Mouse (Mus musculus) heart, embryonic 12.5 days (tissue): ENCODE results near the gene Rasal2. TPM values are rescaled to one million over a fixed set of nuclear protein-coding genes. Genes with fewer than 3 reads are reported as not detected.

ENCODE experiments used
- ATAC-seq: fragments of 200-750 bp; cut with Nextera tagmentation; 2 replicates; pipeline ENCODE4 v1.8.0; 2017; ENCODE audit warnings: moderate TSS enrichment, moderate library complexity; ENCODE audit not compliant: insufficient number of reproducible peaks, low FRiP score
- H3K27ac ChIP-seq: fragments of 300-500 bp; sonication (generic); 2 replicates; pipeline ENCODE4 v1.5.1; 2016; ENCODE audit warnings: mild to moderate bottlenecking, moderate library complexity; ENCODE audit not compliant: poor library complexity, severe bottlenecking
- H3K27me3 ChIP-seq: fragments of 300-500 bp; sonication (generic); replicated peaks from 2 replicates; pipeline ENCODE4 v1.6.1; 2016; ENCODE audit warnings: mild to moderate bottlenecking, moderate library complexity
- H3K36me3 ChIP-seq: fragments of 300-500 bp; sonication (generic); 2 replicates; pipeline ENCODE4 v1.6.1; 2016; ENCODE audit warnings: mild to moderate bottlenecking, moderate library complexity
- H3K4me1 ChIP-seq: fragments of 300-500 bp; sonication (generic); replicated peaks from 2 replicates; pipeline ENCODE4 v1.6.1; 2016; ENCODE audit warnings: mild to moderate bottlenecking
- H3K4me2 ChIP-seq: fragments of 300-500 bp; sonication (generic); 2 replicates; pipeline ENCODE4 v1.6.1; 2016; ENCODE audit warnings: mild to moderate bottlenecking, moderate library complexity
- H3K4me3 ChIP-seq: fragments of 300-500 bp; sonication (generic); 2 replicates; pipeline ENCODE4 v1.5.1; 2016; ENCODE audit warnings: mild to moderate bottlenecking
- H3K9ac ChIP-seq: fragments of 300-500 bp; sonication (generic); 2 replicates; pipeline ENCODE4 v1.6.1; 2016; ENCODE audit warnings: mild to moderate bottlenecking, moderate library complexity
- H3K9me3 ChIP-seq: fragments of 300-500 bp; sonication (generic); replicated peaks from 2 replicates; pipeline ENCODE4 v1.6.1; 2016; ENCODE audit warnings: mild to moderate bottlenecking, moderate library complexity
- WGBS: fragments of 180-500 bp; shearing (Covaris S2); methylation state at CpG from one replicate; pipeline ENCODE4 v1.1.7; 2016; 5-methylcytosine and 5-hydroxymethylcytosine counted together
- polyA plus RNA-seq: library from polyadenylated mRNA; unstranded; fragments of >200 nt; fragmentation: Nextera tagmentation; extraction: Ambion mirVana; gene quantifications from 2 replicates; pipeline ENCODE4 v1.2.1, GENCODE M21; 2016

Rasal2 gene
- polyA plus RNA-seq, 1 experiment from 2014 or later, result 20.4 TPM

DNA sequence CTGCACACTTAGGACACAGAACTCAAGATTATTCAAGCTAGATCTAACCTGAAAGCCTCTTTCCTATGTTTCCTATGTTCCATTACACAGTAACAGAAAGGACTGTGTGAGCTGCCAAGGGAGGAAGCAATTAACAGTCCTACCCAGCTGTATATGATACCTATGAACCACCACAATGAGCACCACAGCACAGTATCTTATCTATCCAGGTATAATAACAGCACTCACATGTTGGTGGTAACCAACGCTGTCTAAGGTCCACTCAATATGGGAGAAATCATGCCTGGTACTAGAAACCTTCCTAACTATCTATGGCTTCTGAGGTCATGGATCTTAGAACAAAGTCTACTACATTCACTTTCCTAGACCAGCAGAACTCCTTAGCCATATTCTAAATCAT is 89.3 kb downstream of the Rasal2 start:
- H3K4me1 ChIP-seq, result no peaks in the 10 kb centered on the region
- WGBS, result 71% methylated on average over 1 of the region's 1 CpGs
- H3K27me3 ChIP-seq, result no peaks in the 10 kb centered on the region
- ATAC-seq, result no peak
- no peak overlapping the region for H3K27ac ChIP-seq
- H3K9me3 ChIP-seq, result no peaks in the 10 kb centered on the region
- H3K9ac ChIP-seq, result no peak overlapping the region
- no peaks in the 10 kb centered on the region for H3K36me3 ChIP-seq
- H3K4me3 ChIP-seq, result no peak overlapping the region
- no peak overlapping the region for H3K4me2 ChIP-seq

- H3K4me1 ChIP-seq, result no peaks in the 10 kb centered on the region
- no peaks in the 10 kb centered on the region for H3K36me3 ChIP-seq
- no peak overlapping the region for H3K27ac ChIP-seq
- no peak overlapping the region for H3K4me2 ChIP-seq
- no peak for ATAC-seq
- WGBS, result 89% methylated on average over 4 of the region's 4 CpGs
- no peaks in the 10 kb centered on the region for H3K27me3 ChIP-seq
- H3K9ac ChIP-seq, result no peak overlapping the region
- no peak overlapping the region for H3K4me3 ChIP-seq
- H3K9me3 ChIP-seq, result no peaks in the 10 kb centered on the region
Measured at GRCm38 (mm10) chr1:157318896-157319295, 93.5 kb downstream of the Rasal2 start.

- 54% methylated on average over 1 of the region's 1 CpGs for WGBS
- H3K27me3 ChIP-seq, result no peaks in the 10 kb centered on the region
- H3K9me3 ChIP-seq, result no peaks in the 10 kb centered on the region
- no peak for ATAC-seq
- no peaks in the 10 kb centered on the region for H3K36me3 ChIP-seq
- no peak overlapping the region for H3K9ac ChIP-seq
- no peaks in the 10 kb centered on the region for H3K4me1 ChIP-seq
- H3K27ac ChIP-seq, result no peak overlapping the region
- no peak overlapping the region for H3K4me2 ChIP-seq
- no peak overlapping the region for H3K4me3 ChIP-seq
Measured at GRCm38 (mm10) chr1:157301266-157301665, 111.1 kb downstream of the Rasal2 start.

- Histone ChIP-seq H3K4me3 (no peak overlapping the region), H3K9me3 (no peaks in the 10 kb centered on the region), H3K4me2 (no peak overlapping the region), H3K36me3 (no peaks in the 10 kb centered on the region), H3K9ac (no peak overlapping the region), H3K27me3 (no peaks in the 10 kb centered on the region), H3K27ac (no peak overlapping the region), H3K4me1 (no peaks in the 10 kb centered on the region; the same call in 1 of the 2 replicates)
- 83% methylated on average over 2 of the region's 2 CpGs for WGBS
- no peak for ATAC-seq
Measured at GRCm38 (mm10) chr1:157299559-157299958, 112.8 kb downstream of the Rasal2 start.

- Histone ChIP-seq H3K9me3 (no peaks in the 10 kb centered on the region), H3K27ac (no peak overlapping the region), H3K4me1 (no peaks in the 10 kb centered on the region; the same call in 1 of the 2 replicates), H3K4me3 (no peak overlapping the region), H3K9ac (no peak overlapping the region), H3K27me3 (no peaks in the 10 kb centered on the region), H3K4me2 (no peak overlapping the region), H3K36me3 (no peaks in the 10 kb centered on the region)
- no peak for ATAC-seq
- WGBS, result 70% methylated on average over 2 of the region's 2 CpGs
Measured at GRCm38 (mm10) chr1:157298990-157299389, 113.4 kb downstream of the Rasal2 start.

- no peak overlapping the region for H3K4me2 ChIP-seq
- H3K4me1 ChIP-seq, result no peaks in the 10 kb centered on the region; the same call in 1 of the 2 replicates
- no peak overlapping the region for H3K4me3 ChIP-seq
- no peaks in the 10 kb centered on the region for H3K9me3 ChIP-seq
- ATAC-seq, result no peak
- H3K9ac ChIP-seq, result no peak overlapping the region
- no peaks in the 10 kb centered on the region for H3K36me3 ChIP-seq
- no peak overlapping the region for H3K27ac ChIP-seq
- WGBS, result 59% methylated on average over 1 of the region's 1 CpGs
- no peaks in the 10 kb centered on the region for H3K27me3 ChIP-seq
Measured at GRCm38 (mm10) chr1:157297137-157297536, 115.3 kb downstream of the Rasal2 start.

GRCm38 (mm10) chr1:157295868-157296267 is 116.5 kb downstream of the Rasal2 start:
- Histone ChIP-seq H3K9me3 (no peaks in the 10 kb centered on the region), H3K4me2 (no peak overlapping the region), H3K27me3 (no peaks in the 10 kb centered on the region), H3K9ac (no peak overlapping the region), H3K27ac (no peak overlapping the region), H3K4me1 (peaks cover 2% of the 10 kb centered on the region; the same call in 1 of the 2 replicates), H3K4me3 (no peak overlapping the region), H3K36me3 (no peaks in the 10 kb centered on the region)
- ATAC-seq, result no peak
- 91% methylated on average over 3 of the region's 3 CpGs for WGBS

GRCm38 (mm10) chr1:157290173-157290572 is 122.2 kb downstream of the Rasal2 start:
- Histone ChIP-seq H3K36me3 (no peaks in the 10 kb centered on the region), H3K4me1 (0 out of 2 replicates have a peak, but pooled peaks cover 5% of the 10 kb centered on the region), H3K27me3 (no peaks in the 10 kb centered on the region), H3K9ac (no peak overlapping the region), H3K27ac (no peak overlapping the region), H3K9me3 (no peaks in the 10 kb centered on the region), H3K4me3 (no peak overlapping the region), H3K4me2 (no peak overlapping the region)
- ATAC-seq, result no peak
- WGBS, result 52% methylated on average over 2 of the region's 2 CpGs

GRCm38 (mm10) chr1:157289251-157289650 is 123.1 kb downstream of the Rasal2 start:
- Histone ChIP-seq H3K9me3 (no peaks in the 10 kb centered on the region), H3K4me2 (no peak overlapping the region), H3K27me3 (no peaks in the 10 kb centered on the region), H3K9ac (no peak overlapping the region), H3K4me1 (0 out of 2 replicates have a peak, but pooled peaks cover 5% of the 10 kb centered on the region), H3K4me3 (no peak overlapping the region), H3K27ac (no peak overlapping the region), H3K36me3 (no peaks in the 10 kb centered on the region)
- no peak for ATAC-seq
- WGBS, result 89% methylated on average over 2 of the region's 2 CpGs

- no peak overlapping the region for H3K4me2 ChIP-seq
Measured at GRCm38 (mm10) chr1:157286561-157286960, 125.8 kb downstream of the Rasal2 start.

DNA sequence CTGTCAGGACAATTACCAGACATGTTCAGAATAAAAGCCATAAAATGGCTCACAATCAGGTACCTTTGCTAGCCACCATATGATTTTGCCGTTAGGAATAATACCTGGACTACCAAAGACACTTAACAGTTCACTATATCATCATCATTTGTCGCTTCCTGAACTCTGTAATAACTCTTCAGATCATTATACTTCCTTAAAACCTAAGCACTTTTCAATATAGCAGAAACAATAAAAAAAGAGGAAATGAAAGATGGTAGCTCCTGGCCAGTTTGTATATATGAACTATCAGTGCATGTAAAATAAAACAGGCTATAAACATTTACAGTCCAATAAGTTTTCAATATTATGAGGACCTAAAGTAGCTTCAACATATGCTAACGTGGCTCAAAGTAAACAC is 127.0 kb downstream of the Rasal2 start:
- WGBS, result 85% methylated on average over 3 of the region's 3 CpGs
- ATAC-seq, result no peak

More at GRCm38 (mm10) chr1:157286561-157286960, 125.8 kb downstream of the Rasal2 start:
- ATAC-seq, result no peak
- no peaks in the 10 kb centered on the region for H3K27me3 ChIP-seq
- no peak overlapping the region for H3K9ac ChIP-seq
- H3K4me3 ChIP-seq, result no peak overlapping the region
- H3K27ac ChIP-seq, result no peak overlapping the region
- no peaks in the 10 kb centered on the region for H3K36me3 ChIP-seq
- no peaks in the 10 kb centered on the region for H3K9me3 ChIP-seq
- WGBS, result 14% methylated on average over 4 of the region's 4 CpGs
- 0 out of 2 replicates have a peak, but pooled peaks cover 5% of the 10 kb centered on the region for H3K4me1 ChIP-seq

DNA sequence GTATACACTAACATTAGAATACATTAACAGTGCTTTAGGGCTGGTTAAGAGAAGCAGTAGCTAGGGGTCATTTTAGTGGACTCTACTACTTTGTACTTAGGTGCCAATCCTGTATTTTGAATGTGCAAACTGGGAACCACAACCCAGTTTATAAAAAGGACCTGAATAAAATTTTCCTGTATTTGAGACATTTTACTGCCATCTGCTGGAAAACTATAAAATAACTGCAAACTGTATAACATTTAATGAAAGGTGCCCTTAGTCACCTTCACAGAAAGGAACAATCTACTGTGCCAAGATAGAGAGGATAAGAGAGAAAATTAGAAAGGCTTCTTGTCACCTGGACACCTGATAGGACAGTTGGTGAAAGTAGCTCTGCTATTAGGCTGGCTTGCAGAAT is 131.6 kb downstream of the Rasal2 start:
- Histone ChIP-seq H3K4me3 (no peak overlapping the region), H3K4me2 (no peak overlapping the region), H3K9me3 (no peaks in the 10 kb centered on the region), H3K27ac (no peak overlapping the region), H3K9ac (no peak overlapping the region), H3K4me1 (peaks cover 6% of the 10 kb centered on the region), H3K36me3 (no peaks in the 10 kb centered on the region), H3K27me3 (no peaks in the 10 kb centered on the region)
- ATAC-seq, result no peak

More for the DNA sequence above, 127.0 kb downstream of the Rasal2 start:
- Histone ChIP-seq H3K4me1 (0 out of 2 replicates have a peak, but pooled peaks cover 3% of the 10 kb centered on the region), H3K4me2 (no peak overlapping the region), H3K27ac (no peak overlapping the region), H3K36me3 (no peaks in the 10 kb centered on the region), H3K27me3 (no peaks in the 10 kb centered on the region), H3K4me3 (no peak overlapping the region), H3K9ac (no peak overlapping the region), H3K9me3 (no peaks in the 10 kb centered on the region)
